Mouse (Mus musculus) thymus, postnatal 14 days (tissue): ENCODE data around the gene Zbtb8a.
"Not testable (repeated sequence)": the region's sequence is repeated elsewhere in the genome, so short reads cannot be mapped to it uniquely, and the experiment has no call there.

ENCODE experiments used
- DNase-seq: peaks from one replicate; pipeline ENCODE4 v3.0.0; 2021

Gene Zbtb8a

DNA sequence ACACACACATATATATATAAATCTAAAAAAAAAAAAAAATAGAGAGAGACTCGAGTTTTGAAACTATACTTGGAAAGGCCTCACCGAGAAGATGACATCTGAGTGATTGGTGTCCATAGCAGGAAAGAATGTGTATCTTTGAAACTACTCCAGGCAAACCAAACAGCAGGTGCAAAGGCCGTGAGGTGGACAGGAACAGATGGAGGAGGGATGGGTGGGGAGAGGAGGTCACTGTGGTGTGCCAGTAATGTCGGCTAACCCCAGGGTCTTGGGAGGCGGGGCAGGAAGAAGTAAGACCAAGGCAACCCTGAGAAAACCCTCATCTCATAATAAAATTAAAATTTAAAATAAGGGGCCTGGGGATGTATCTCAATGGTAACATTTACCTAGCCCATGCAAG, 2.1 kb downstream of the Zbtb8a start:
- no peak for DNase-seq

DNA sequence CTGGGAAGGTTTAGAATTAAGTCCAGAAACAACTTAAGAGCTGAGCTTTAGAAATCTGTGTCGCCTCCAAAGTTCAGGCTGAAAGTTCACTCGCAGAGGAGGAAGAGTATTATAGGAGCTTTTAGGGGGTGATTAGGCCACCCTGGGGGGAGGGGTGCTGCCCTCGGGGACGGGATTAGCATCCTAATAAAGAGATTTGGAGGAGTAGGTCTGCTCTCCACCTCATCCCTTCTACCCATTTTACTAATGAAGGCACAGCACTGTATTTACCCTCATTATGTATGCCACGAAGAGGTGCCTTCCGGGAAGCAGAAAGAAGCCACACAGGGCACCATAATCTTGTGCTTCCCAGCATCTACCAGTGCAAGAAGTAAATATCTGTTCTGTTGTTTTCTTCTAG, 2.9 kb downstream of the Zbtb8a start:
- no peak for DNase-seq

DNA sequence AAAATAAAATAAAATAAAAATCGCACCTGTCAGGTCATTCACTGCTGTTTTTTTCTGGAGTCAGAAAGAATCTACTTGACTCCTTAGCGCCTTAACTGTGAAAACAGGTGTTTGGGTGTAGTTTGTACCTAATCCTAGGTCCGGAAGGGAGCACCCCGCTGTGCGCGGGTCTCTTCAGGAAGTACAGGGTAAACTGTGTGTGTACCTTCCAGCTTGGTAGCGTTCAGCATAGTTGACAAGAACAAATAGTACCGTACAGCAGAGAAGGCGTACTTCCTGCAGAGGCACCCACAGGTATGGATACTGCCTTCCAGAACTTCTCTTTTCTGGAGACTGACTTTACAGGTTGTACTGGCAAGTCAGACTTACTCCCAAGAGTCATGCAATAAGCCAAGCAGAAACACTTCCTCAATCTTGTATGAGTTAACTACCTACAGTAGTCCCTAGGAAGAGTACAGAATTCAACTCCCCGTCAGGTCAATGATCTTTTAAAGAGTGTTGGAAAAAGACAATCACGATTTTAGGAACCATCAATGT, 3.6 kb downstream of the Zbtb8a start:
- DNase-seq: no peak

DNA sequence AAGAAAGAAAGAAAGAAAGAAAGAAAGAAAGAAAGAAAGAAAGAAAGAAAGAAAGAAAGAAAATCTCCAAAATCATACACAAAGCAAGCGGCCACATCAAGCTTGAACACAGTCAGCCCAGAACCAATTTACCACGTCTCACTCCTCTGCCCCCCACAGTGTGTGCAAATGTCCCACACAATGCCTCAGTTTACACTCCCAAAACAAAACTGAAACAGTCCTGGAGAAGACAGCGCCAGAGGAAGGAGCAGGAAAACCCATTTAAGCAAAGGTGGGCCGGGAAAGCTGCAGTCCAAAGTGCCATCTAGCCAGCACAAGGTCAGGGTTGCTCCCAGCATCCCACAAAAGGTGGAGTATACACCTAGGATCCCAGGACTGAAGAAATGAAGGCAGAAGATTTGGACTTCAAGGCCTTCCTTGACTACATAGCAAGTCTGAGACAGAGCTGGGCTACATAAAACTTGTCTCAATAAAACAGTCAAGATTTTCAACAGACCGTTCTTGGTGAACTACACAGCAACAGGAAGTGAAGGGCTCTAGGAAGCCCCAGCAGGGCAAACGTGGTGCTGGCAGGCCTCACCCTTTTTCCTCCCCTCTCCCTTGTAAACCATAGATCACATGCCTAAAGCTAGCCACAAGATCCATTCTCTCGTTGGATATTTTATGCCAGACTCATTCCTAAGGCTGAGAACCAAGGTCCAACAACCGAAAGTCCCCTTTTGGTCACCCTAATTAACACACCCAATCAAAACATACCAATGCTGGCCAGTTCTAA, 4.5 kb downstream of the Zbtb8a start:
- peak; percentile 32 for DNase-seq

DNA sequence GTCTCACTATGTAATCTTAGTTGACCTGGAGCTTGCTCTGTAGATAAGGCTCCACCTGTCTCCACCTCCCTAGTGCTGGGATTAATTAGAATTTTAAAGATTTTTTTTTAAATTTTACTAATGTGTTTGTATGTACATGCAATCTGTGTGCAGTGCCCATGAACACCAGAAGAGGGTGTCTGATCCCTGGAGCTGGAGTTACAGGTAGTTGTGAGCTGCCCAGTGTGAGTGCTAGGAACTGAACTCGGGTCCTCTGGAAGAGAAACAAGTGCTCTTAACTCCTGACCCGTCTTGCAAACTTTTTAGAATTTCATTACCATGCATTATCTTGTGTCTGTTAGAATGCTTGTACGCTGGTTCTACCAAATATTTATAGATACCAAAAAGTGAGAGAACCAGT, 6.5 kb downstream of the Zbtb8a start:
- no peak for DNase-seq

DNA sequence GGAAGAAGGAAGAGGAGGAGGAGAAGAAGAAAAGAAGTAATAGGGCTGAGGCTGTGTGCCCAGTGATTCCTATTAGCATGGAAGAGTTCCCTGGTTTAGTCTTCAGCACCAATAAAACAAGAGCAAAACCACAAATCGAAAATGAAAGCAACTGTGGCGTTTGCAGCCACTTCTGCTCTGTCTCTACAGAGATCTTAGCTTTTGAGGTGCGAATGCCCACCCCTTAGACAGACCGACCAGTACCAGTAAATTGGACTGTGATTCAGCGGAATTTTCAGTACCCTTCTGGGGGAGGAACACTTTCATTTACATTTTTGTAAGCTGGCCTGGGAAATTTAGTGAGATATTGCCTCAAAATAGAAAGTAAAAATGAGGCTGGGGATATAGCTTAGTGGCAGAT, 12.7 kb downstream of the Zbtb8a start:
- peak; percentile 16 for DNase-seq

DNA sequence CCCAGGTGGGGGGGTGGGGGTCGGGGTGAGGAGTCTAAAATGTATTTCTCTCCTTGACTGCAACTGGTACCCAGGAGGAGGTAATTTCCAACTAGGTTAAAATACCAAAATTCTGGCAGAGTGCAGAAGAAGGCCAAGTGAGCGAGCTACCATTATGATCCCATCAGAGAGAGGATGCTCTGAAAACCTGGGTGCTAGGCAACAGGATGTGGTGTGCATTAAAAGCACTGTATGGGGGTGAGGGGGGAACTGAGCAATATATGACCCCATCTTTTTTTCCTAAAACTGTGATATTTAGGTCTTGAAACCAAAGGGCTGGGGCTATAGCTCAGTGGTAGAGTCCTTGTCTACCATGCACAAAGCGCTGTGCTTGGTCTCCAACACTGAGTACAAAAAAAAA, 13.5 kb downstream of the Zbtb8a start:
- DNase-seq: no peak

DNA sequence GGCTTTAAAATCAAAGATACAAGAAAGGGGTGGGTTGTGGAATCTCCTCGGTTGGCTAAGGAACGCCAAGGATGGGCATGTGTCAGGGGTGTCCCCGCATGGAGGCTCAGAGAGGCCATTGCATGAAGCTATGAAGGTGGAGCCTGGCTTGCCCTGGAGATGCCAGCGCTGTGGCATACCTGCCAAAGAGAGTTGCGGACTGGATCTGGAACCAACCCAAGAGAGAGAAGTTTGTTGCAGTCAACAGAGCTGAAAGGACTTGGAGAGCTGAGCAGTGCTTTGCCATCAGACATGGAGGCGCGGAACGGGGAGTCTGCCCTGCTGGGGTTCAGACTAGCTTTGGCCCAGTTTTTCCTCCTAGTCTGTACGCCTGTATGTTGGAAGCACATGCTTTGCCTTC, 14.5 kb downstream of the Zbtb8a start:
- no peak for DNase-seq

DNA sequence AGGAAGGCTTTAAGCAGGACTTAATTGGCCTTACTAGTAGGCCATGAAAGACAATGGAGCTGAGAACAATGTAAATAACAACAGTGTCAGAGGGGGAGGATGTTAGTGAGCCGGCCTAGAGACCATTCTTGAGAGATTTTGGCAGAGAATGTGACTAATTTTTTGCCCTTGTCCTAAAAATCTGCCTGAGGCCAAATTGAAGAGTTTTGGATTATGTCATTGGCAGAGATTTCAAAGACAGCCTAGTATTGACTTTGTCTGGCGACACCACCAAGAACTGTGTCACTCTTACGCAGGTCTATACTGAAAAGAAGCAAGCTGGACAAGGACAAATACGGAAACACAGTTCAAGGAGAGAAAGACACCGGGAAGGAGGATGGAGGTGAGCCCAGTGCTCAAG, 15.1 kb downstream of the Zbtb8a start:
- DNase-seq: no peak

DNA sequence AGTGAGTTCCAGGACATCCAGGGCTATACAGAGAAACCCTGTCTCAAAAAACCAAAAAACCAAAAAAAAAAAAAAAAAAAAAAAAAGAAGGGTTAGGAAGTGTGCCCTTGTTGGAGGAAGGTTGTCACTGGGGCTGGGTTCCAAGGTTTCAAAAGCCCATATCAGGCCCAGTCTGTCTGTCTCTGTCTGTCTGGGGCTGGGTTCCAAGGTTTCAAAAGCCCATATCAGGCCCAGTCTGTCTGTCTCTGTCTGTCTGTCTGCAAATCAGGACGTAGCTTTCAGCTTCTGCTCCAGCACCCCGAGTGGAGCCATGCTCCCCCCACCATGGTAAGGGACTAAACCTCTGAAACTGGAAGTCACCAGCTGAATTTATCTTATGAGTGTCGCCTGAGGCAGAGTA, 15.7 kb downstream of the Zbtb8a start:
- not testable (repeated sequence) for DNase-seq

DNA sequence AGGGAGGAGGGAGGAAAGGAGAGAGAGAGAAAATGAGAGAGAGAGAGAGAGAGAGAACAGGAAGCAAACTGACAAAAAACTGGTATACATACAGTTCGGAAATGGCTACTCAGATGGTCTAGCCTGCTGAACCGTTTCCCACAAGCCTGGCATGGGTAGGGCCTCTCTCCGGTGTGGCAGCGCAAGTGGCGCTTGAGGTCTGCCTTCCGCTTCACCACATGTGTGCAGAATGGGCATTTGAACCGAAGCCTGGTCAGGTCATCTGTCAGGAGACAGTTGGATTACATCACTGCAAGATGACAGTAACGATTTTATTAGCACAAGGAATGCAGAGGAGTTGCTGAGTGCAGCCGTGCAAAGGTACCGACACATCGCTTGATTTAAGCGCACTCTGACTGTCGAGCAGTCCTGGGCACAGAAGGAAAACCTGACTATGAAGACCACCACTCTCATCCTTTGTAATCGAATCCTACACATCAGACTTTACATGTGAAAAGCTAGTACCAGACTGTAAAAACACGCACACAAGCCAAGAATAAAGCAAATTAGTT, 20.2 kb downstream of the Zbtb8a start:
- DNase-seq: no peak

DNA sequence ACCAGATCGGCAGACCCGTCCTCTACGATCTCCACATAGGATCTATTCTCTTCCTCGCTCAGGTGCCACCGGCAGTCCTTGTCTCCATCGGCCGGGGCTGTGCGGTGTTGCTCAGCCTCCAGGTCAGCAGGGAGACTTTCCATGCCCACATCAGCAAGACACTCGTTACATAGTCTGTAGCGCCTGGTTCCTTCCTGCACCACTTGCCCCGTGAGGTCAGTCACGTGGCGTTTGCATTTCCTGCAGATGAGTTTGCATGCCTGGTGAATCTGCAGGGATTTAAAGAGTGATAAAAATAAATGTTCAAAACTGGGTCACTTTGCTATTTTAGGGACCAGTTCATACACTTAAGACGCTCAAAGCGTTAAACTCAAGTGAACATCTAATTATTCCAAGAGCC, 23.7 kb downstream of the Zbtb8a start:
- DNase-seq: peak; percentile 25

DNA sequence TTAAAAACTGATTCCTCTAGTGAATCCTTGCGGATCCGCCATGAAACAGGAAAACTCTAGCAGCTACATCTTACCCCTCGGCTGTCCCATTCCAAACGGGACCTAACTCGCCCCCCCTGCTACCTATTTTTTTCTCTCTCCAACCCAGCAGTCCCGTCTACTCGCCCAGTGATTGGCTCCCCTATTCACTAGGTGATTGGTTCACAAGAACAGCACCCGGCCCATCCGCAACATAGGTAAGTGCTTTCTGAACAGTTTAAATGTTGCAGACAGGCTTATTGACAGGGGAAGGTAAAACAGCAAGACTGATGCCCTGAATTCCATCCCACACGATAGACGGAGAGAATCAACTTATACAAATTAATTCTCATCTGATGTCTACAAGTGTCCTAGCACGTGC, 24.7 kb downstream of the Zbtb8a start:
- no peak for DNase-seq

DNA sequence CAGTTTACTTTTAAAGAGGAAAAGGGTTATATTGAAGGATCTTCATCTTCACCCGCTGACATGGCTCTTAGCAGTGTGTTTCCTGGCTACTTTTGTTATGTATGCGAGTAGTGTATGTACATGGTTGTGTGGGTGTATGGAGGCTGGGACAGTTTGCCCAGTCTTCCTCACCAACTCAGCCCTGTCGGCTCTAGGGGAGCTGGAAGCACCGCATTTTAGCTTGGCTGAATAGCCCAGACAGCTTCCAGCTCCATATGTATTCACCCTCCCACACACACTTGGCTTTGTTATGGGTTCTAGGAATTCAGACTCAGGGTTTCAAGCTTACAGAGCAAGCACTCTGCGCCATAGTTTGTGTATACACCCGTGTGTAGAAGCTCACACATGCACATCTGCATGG, 26.8 kb downstream of the Zbtb8a start:
- no peak for DNase-seq

DNA sequence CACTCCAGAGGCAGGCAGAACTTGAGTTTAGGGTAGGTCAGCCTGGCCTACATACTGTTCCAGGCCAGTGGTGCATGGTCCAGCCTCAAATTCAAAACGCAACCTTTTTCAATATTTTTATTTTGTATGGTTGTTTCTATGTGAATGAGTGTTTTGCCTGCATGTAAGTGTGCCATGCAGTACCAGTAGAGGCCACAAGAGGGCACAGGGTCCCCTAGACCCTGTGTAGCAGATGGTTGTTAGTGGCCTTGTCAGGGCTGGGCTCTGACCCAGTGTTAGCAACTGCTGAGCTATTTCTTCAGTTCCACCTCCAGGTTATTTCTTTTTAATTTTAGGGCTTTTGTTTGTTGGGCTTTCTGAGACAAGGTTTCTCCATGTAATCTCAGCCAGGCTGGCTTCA, 27.3 kb downstream of the Zbtb8a start:
- peak; percentile 82 for DNase-seq

DNA sequence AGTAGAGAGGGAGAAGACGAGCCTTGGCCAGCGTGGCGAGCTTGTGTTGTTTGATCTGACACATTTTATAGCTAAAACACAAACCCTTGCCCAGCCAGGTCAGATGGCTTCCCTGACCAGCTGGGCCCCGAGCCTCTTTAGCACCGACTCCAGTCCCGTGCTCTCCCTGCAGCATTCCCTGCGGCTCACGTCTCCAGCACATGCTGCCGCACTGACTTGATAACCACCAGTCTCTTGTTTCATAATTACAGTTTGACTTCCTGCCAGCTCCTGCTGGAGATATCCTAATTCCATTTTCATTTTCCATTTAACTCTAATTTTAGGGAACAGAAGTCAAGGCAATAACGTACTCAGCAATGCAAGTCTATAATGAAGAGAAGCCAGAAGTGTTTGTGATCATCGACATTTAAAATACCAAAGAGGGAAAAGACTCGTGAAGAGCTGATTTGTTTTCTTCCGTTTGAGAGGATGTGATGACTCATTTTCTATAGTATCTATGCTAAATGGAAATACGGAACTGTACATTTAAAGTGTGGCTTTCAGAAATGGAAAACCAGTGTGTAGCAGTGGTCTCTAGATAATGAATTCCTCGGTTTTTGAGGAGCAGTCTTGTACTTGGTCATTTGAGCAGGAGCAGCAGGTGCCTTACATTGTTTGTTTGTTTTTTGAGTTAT, 31.3 kb downstream of the Zbtb8a start:
- no peak for DNase-seq

DNA sequence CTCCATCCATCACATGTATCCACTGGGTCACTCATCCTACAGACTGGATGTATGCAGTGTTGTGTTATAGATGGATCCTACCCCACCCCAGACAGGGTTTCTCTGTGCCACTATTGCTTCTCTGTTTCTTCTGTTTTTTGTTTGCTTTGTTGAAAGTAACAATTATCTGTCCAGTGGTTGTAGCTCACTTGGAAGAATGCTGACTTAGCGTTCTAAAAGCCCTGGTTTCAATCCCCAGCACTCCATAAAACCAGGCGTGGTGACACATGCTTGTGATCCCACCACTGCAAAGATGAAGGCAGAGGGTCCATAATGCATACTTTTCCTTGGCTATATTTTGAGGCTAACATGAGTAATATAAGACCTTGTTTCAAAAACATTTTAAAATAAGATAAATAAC, 35.2 kb downstream of the Zbtb8a start:
- no peak for DNase-seq

DNA sequence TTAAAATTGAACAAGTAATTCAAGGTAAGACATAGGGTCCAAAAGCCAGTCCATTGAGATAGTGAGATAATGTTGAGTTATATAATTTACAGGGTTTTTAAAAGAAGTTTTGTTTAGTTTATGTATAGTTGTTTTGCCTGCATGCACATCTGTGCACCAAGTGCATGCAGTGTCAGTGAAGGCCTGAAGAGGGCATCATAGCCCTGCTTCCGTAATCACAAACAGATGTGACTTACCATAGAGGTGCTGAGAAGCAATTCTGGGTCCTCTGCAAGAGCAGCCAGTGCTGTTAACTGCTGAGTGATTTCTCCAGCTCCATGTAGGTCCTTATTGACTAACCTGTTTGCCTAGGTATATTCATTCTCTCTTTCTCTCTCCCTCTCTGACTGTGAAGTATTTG, 36.0 kb downstream of the Zbtb8a start:
- no peak for DNase-seq

DNA sequence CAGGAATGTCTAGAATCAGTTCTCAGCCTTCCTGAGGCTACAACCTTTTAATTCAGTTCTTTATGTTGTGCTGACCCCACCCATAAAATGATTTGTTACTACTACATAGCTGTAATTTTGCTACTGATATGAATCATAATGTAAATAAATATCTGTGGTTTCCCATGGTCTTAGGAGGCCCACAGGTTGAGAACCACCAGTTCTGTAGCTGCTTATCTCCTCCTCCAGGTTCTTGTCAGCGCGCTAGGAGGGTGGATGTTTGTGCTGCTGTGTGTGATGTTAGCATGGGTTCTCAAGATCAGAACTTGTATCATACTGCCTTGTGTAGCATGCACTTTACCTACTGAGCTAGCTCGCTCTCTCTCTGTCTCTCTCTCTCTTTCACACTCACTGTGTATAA, 38.2 kb downstream of the Zbtb8a start:
- no peak for DNase-seq

DNA sequence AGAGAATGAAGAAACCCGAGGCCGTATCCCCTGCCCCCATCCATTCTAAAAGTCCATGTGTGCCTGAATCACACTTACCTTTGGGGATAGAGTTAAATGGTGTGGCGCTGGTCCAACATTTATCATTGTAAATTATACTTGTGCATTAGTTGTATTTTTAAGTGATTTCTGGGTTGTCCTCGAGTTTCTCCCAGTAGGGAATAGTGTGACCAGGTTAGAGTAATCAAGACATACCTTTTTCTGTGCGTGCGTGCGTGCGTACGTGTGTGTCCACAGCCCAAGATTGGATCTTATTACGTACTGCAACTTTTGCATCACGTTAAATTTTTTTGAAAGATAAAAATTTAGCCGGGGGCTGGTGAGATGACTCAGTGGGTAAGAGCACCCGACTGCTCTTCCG, 41.6 kb downstream of the Zbtb8a start:
- no peak for DNase-seq

DNA sequence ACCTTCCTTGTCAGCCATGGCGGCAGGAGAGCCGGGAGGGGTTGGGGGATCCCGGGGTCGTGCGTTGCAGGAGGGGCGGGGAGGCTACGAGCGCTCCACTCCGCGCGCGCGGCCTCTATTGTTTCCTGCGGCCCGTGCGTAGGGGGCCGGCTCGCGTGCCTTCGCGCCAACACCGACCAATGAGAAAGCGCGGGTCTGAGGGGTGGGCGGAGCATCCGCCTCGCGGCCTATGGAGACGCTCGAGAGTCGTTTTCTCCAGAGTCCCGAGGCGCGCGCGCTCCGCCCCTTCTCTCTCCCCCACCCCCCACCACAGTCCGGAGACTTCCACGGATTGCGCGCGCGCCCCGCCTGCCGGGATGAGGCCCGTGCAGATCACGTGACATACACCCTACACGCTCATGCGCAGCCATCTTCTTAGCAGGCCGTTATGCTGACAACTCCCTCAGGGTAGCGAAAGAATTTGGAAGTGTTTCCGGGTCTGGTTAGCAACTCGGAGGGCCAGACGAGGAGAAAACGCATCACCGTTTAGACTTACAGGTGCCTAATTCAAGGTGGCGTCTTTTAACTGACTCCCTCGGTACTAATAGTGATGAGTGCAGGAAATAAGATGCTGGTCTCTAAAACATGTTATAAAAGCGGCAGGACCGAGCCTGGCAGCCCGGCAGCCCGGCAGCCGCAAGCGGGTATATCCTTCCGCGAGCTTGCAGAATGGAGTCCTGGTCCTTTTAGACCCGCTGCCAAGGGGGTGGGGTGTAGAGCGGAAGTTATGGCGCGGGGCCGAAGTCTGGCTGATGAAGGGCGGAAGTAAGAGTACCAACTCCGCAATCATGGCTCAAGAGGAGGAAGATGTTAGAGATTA, 42.5 kb downstream of the Zbtb8a start, which contains the start of the genes Rbbp4 and Zbtb8os:
TSS of gene Rbbp4 (minus strand) at position 155 of the 859 bp plus-strand sequence.
TSS of gene Zbtb8os (plus strand) at position 480 of the 859 bp plus-strand sequence.
- DNase-seq: peak; percentile 98

DNA sequence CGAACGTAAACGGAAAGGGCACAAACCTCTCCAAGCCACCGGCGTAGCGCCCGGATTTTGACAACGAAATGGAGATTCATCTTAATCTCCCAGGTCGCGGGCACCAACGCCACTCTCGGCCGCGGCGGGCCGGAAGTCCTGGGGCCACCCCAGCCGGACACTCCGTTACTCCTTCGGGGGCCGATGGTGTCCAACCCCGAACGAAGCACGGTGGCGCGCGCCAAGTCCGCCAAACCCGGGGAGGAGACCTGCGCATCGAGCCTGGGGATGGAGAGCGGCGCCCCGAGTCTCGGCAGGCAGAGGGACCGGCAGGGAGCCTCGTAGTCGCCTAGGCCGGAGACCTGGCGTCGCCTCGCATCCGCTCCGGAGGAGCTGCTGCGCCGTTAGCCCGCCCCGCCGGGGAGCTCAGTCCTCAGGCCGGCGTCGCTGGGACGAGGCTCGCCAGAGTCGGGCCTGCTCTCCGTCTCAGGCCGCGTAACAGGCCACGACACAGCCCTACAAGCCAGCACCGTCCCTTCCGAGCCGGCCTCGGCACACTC, 43.2 kb downstream of the Zbtb8a start:
- DNase-seq: no peak

DNA sequence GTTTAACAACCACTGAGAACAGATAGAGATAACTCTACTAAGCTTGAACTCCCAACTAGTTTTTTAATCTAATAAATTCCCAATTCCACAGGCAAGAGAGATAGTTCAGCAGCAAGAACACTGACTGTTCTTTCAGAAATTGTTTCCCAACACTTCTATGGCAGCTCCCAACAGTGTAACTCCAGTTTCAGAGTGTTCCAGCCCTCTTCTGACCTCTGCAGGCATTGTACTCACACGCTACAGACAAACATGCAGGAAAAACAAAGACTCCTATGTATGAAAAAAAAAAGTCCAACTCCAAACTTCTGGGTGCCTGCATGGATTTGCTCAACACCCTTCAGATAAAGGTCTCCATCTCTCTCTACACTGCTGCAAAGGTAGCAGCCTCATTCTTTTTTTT, 45.1 kb downstream of the Zbtb8a start:
- no peak for DNase-seq
